Mouse (Mus musculus): ENCODE data around the gene Tbx4.

- TF ChIP-seq CTCF (IDR thresholded peaks at IDR 0.05; ENCODE audit: low read depth) (no peak), EP300 (IDR thresholded peaks at IDR 0.05; ENCODE audit: low read depth) (no peak)
Observed at GRCm38 (mm10) chr11:85837648-85838423, 48.4 kb upstream of the Tbx4 start.
